Mouse (Mus musculus): Measurements from ENCODE around the gene Tmem50a.

GRCm38 (mm10) chr4:134851876-134852275, 62.9 kb downstream of the Tmem50a start:
- TF ChIP-seq CTCF (IDR thresholded peaks at IDR 0.05; ENCODE audit: low read depth, low read length) (no peak), POLR2A (IDR thresholded peaks at IDR 0.05; ENCODE audit: insufficient read depth, low read length) (no peak)
